Mouse (Mus musculus): Measurements from ENCODE around the gene Nmur1. TPM values are rescaled to one million over a fixed set of nuclear protein-coding genes. Genes with fewer than 3 reads are reported as not detected.
A peak's percentile ranks its signal among the peaks of the same experiment; 100 is the strongest.

The Nmur1 gene
- total and polyA plus RNA-seq, 3 experiments, result not detected

- TF ChIP-seq ZNF384 (IDR thresholded peaks at IDR 0.05; ENCODE audit: low read depth, low read length) (no peak), JUND (IDR thresholded peaks at IDR 0.05; ENCODE audit: low read depth, low read length) (no peak), SMC3 (IDR thresholded peaks at IDR 0.05; ENCODE audit: low read depth, low read length) (peak; percentile 27; the same call in 1 of the 2 replicates), CHD1 (IDR thresholded peaks at IDR 0.05; ENCODE audit: low read depth, low read length) (no peak), CTCF (IDR thresholded peaks at IDR 0.05 in 2 of 3, conservative IDR thresholded peaks at IDR 0.05 in 1 of 3; ENCODE audit: control insufficient read depth in 1 of 3, insufficient read depth in 1 of 3, low read depth in 2 of 3, low read length in 3 of 3, poor library complexity in 1 of 3, severe bottlenecking in 1 of 3) (peak; percentile 82 to 96 (median 93)), RAD21 (IDR thresholded peaks at IDR 0.05; ENCODE audit: low read depth, low read length) (peak; percentile 41), CHD2 (IDR thresholded peaks at IDR 0.05; ENCODE audit: low read length) (no peak)
Observed at GRCm38 (mm10) chr1:86381027-86381426, 45.0 kb downstream of the Nmur1 start (continued).

GRCm38 (mm10) chr1:86379161-86379569 lies 46.9 kb downstream of the Nmur1 start:
- Histone ChIP-seq H3K9me3 (replicated peaks; ENCODE audit: insufficient read depth, low read length) (no peaks in the 10 kb centered on the region), H3K9ac (ENCODE audit: control insufficient read depth, low read depth, low read length, poor library complexity, severe bottlenecking) (no peak overlapping the region), H3K36me3 (ENCODE audit: control insufficient read depth in 1 of 2, insufficient read depth in 2 of 2, low read length in 2 of 2) (no peaks in the 10 kb centered on the region), H3K79me2 (ENCODE audit: control insufficient read depth, insufficient read depth, low read length, poor library complexity) (no peaks in the 10 kb centered on the region), H3K27ac (ENCODE audit: control insufficient read depth, low read depth, low read length) (no peak overlapping the region), H3K27me3 (ENCODE audit: control insufficient read depth in 1 of 2, insufficient read depth in 2 of 2, low read length in 2 of 2) (no peaks in the 10 kb centered on the region; a peak in 1 of 4 replicates), H3K4me3 (ENCODE audit: control insufficient read depth in 1 of 2, insufficient read depth in 1 of 2, low read depth in 2 of 2, low read length in 2 of 2) (no peak overlapping the region), H3K4me1 (ENCODE audit: control insufficient read depth in 1 of 2, insufficient read depth in 2 of 2, low read length in 2 of 2) (peaks cover 0 to 3% of the 10 kb centered on the region in 2 experiments; a peak in 2 of 4 replicates)
- TF ChIP-seq ELF1 (IDR thresholded peaks at IDR 0.05; ENCODE audit: low read depth, low read length) (no peak), ZC3H11A (IDR thresholded peaks at IDR 0.05; ENCODE audit: low read depth, low read length) (no peak), EP300 (IDR thresholded peaks at IDR 0.05; ENCODE audit: low read depth in 1 of 2, low read length in 2 of 2) (no peak), ZKSCAN1 (IDR thresholded peaks at IDR 0.05; ENCODE audit: low read depth, low read length) (no peak), MXI1 (IDR thresholded peaks at IDR 0.05; ENCODE audit: low read depth, low read length) (no peak), GABPA (IDR thresholded peaks at IDR 0.05; ENCODE audit: low read depth, low read length) (no peak), TAL1 (IDR thresholded peaks at IDR 0.05; ENCODE audit: low read length) (no peak), RCOR1 (IDR thresholded peaks at IDR 0.05; ENCODE audit: low read depth, low read length) (no peak), GATA1 (IDR thresholded peaks at IDR 0.05; ENCODE audit: low read depth, low read length) (no peak), MAFK (IDR thresholded peaks at IDR 0.05; ENCODE audit: borderline replicate concordance, low read depth, low read length) (no peak)
- no peak for DNase-seq (ENCODE audit: low read depth, low spot score)

GRCm38 (mm10) chr1:86378662-86379061 lies 47.4 kb downstream of the Nmur1 start:
- H3K4me1 ChIP-seq (ENCODE audit: control insufficient read depth in 1 of 2, insufficient read depth in 2 of 2, low read length in 2 of 2), result peaks cover 0 to 3% of the 10 kb centered on the region in 2 experiments; a peak in 2 of 4 replicates
- H3K27ac ChIP-seq (ENCODE audit: control insufficient read depth, low read depth, low read length), result no peak overlapping the region
- no peak for DNase-seq (ENCODE audit: low read depth, low spot score)
- no peak overlapping the region for H3K4me3 ChIP-seq (ENCODE audit: control insufficient read depth in 1 of 2, insufficient read depth in 1 of 2, low read depth in 2 of 2, low read length in 2 of 2)
- no peaks in the 10 kb centered on the region for H3K27me3 ChIP-seq (ENCODE audit: control insufficient read depth in 1 of 2, insufficient read depth in 2 of 2, low read length in 2 of 2)
- no peaks in the 10 kb centered on the region for H3K36me3 ChIP-seq (ENCODE audit: control insufficient read depth in 1 of 2, insufficient read depth in 2 of 2, low read length in 2 of 2)
- TF ChIP-seq HCFC1 (IDR thresholded peaks at IDR 0.05; ENCODE audit: low read depth, low read length) (no peak), JUND (IDR thresholded peaks at IDR 0.05; ENCODE audit: low read depth, low read length) (no peak), MYC (IDR thresholded peaks at IDR 0.05; ENCODE audit: low read depth, low read length) (no peak), POLR2A (IDR thresholded peaks at IDR 0.05; ENCODE audit: control insufficient read depth in 1 of 2, insufficient read depth in 1 of 2, low read depth in 1 of 2, low read length in 2 of 2, poor library complexity in 1 of 2) (no peak)
- no peaks in the 10 kb centered on the region for H3K79me2 ChIP-seq (ENCODE audit: control insufficient read depth, insufficient read depth, low read length, poor library complexity)
- no peak overlapping the region for H3K9ac ChIP-seq (ENCODE audit: control insufficient read depth, low read depth, low read length, poor library complexity, severe bottlenecking)
- H3K9me3 ChIP-seq (replicated peaks; ENCODE audit: insufficient read depth, low read length), result no peaks in the 10 kb centered on the region
